Mouse (Mus musculus) natural killer cell, adult 2 months (primary cell): ENCODE measurements around the gene Rundc3a.
"Not testable (repeated sequence)": the region's sequence is repeated elsewhere in the genome, so short reads cannot be mapped to it uniquely, and the experiment has no call there.

Experiments
- DNase-seq, 2 experiments: peaks; one replicate each; pipeline ENCODE4 v3.0.0; 2022; ENCODE audit warnings: low spot score in 2 of 2

The Rundc3a gene

DNA sequence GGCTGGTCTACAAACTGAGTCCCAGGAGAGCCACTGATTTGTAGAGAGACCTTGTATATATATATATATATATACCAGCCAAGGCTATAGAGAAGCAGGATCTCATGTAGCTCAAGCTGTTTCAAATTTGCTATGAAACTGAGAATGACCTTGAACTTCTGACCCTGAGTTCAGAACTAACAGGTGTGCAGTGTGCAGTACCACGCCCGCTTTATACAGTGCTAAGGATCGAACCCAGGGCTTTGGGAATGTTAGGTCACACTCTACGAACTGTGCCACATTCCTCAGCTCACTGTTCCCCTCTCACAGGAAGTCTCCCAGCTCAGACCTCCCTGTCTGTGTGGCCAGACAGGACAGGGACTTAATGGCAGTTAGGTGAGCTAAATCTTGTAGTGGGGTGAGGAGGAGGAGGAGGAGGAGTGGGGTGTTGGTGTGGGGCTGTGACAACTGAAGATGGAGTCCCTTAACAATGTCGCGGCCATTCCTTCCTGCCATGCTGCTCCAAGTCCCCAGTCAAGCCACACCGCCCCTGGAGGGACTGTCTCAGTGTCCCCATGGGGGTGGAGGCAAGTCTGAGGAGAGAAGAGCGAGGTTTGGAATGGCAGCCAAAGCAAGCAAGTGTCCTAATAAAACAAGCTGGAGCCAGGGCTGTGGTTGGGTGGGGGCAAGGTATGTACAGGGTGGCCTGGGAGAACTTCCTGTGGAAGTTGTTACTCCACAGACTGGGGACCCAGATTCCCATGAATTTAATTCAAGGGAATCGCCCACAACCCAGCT, 25.5 kb upstream of the Rundc3a start:
- DNase-seq, result no peak

GRCm38 (mm10) chr11:102368347-102368746, 24.9 kb upstream of the Rundc3a start:
- no peak for DNase-seq

- DNase-seq, result no peak
These were observed 23.9 kb upstream of the Rundc3a start for GRCm38 (mm10) chr11:102369263-102369662.

GRCm38 (mm10) chr11:102370285-102370684, 22.9 kb upstream of the Rundc3a start:
- DNase-seq, result no peak

GRCm38 (mm10) chr11:102371926-102372685, 21.1 kb upstream of the Rundc3a start:
- DNase-seq, result no peak

DNA sequence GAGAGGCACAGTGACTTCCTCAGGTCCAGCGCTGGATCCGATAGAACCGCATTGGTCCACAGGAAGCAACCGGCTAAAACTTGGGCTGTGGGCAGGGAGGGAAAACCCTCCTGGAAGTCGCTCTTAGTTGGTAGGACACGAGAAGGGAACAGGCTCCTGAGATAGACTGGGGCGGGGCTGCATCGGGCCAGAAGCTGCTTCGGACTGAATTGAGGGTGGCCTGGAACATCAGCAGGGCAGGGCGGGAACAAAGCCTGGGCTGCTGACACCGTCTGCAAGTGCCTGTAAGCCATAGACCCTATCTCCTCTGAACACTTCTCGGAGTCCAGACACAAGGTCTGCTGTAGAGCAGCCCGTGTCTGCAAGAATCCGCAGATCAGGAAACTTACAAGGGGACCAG, 20.3 kb upstream of the Rundc3a start:
- DNase-seq, result no peak

DNA sequence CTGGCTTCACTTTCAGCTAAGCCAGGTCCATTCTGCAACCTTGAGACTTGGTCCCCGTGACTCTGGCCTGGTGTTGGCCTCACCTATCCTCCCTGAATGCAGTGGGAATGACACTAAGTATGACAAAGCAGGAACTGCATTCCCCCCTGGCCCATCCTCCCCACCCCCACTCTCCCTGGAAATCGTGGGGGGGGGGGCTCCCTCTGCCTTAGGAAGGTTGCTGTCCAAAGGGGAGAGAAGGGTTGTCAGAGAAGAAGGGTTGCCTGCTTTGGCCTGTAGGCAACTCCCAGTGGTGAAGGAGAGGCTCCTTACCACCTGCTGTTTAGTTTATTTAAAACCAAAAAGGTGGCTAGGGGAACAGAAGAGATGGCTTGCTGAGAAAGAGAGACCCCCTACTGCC, 19.6 kb upstream of the Rundc3a start:
- no peak for DNase-seq

DNA sequence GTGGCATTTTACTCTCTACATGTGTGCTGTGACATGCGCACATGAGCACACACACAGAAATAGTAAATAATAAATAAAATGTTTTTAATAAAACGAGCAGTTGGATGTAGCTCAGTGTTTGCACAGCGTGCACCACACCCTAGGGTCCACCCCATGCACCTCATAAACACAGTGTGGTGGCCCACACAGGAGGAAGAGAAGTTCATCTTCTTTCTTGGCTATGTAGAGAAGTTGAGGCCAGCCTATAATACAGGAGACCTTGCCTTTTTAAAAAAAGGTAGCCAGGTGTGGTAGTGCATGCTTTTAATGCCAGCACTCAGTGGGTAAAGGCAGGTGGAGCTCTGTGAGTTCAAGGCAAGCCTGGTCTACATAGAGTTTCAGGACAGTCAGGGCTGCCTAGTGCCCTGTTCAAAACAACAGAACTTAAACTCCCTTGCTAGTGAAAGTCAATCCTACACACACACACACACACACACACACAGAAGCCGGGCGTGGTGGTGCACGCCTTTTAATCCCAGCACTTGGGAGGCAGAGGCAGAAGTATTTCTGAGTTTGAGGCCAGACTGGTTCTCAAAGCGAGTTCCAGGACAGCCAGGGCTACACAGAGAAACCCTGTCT, 19.0 kb upstream of the Rundc3a start:
- DNase-seq, result no peak

- DNase-seq, result no peak
These were observed 17.7 kb upstream of the Rundc3a start for GRCm38 (mm10) chr11:102375196-102376173.

DNA sequence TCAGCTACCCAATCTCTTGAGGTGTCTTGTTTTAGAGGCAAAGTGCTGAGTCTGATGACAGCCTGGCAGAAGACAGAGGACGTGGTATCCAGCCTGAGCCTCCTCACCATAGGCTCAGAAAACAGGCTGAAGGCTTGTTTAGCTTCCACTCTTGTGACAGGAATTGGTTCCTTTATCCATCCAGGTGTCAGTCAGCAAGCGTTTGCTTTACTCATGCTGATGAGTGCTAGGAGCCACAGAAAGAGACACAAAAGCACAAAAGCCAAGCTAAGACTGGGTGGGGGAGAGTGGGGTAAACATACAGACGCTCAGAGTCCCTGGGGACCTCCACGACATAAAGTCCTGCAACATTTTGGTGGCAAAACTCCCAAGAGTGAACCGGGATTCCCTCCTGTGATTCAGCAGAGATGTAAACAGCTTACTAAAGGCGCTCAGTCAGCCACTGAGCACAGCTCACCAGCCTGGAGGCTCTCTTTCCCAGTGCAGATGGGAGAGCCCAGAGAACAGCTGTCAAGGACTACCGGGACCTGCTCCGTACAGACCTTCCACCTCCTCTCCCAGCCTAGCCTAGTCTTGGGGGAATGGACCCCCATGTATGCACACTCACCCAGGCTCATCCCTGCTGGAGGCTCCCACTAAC, 16.9 kb upstream of the Rundc3a start:
- DNase-seq, result no peak

GRCm38 (mm10) chr11:102377186-102377585, 16.0 kb upstream of the Rundc3a start:
- DNase-seq, result no peak

- DNase-seq, result no peak
These were observed 13.1 kb upstream of the Rundc3a start for GRCm38 (mm10) chr11:102380091-102380490.

- no peak for DNase-seq
These were observed 11.7 kb upstream of the Rundc3a start for GRCm38 (mm10) chr11:102381341-102382100.

- no peak for DNase-seq
These were observed 10.4 kb upstream of the Rundc3a start for GRCm38 (mm10) chr11:102382794-102383193.

- no peak for DNase-seq
These were observed 9.7 kb upstream of the Rundc3a start for GRCm38 (mm10) chr11:102383365-102384136.

- DNase-seq, result no peak
These were observed 8.8 kb upstream of the Rundc3a start for GRCm38 (mm10) chr11:102384418-102384817.

DNA sequence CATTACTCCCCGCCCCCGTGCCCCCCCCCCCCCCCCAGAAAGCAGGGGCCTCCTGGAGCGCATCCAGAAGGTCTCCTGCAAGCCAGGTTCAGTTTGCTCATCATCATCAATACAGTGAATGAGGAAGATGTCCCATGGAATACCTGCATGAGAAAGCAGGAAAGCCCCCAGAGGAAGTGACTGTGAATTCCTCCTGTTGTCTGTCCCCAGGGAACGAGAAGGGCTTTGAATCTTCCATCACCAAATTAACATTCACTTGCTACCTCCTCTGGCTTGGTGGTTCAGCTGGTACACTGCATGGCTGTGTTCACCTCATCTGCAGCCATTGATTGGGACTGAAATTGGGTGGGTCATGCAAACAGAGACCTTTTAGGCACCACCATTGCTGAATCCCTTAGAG, 8.1 kb upstream of the Rundc3a start:
- DNase-seq, result no peak

DNA sequence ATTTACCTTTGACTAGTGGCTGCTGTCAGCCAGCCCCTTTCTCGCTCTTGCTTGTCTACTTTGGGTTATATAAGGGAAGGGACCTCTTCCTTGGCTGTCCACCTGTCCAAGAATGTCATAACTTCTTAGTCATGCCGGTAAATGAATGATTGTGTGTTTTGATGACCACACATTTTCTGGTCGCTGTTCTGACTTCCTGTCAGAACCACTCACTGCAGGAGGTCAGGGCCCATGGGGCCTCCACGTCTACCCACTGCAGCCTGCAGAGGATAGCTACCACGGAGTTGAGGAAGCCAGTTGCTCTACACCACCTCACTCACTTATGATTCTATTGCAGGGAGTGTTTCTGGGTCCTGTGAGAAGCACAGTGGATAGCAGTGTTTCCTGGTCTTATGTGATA, 7.1 kb upstream of the Rundc3a start:
- DNase-seq, result no peak

DNA sequence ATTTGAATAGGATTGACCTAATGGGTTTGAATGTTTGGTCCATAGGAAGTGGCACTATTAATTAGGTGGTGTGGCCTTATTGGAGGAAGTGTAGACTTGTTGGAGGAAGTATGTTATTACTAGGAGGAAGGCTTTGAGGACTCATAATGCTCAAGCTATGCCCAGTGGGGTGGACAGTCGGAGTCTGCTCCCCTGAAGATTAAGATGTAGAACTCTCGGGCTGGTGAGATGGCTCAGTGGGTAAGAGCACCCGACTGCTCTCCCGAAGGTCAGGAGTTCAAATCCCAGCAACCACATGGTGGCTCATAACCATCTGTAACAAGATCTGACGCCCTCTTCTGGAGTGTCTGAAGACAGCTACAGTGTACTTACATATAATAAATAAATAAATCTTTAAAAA, 3.8 kb upstream of the Rundc3a start:
- not testable (repeated sequence) for DNase-seq
